Mouse (Mus musculus): ENCODE data around the gene Sh3gl3. TPM values are rescaled to one million over a fixed set of nuclear protein-coding genes. Genes with fewer than 3 reads are reported as not detected.

The Sh3gl3 gene
- total RNA-seq (2014; rRNA removed) (0.07 TPM in 1 of 2 replicates, not detected in the other), polyA plus RNA-seq (2012; rRNA removed) (not detected in 2 replicates)

- Histone ChIP-seq H3K4me3 (ENCODE audit: insufficient read depth, low read depth, low read length) (no peak within 1 kb of the TSS), H3K9ac (ENCODE audit: low read depth, low read length) (no peak within 1 kb of the TSS), H3K36me3 (ENCODE audit: control insufficient read depth, insufficient read depth, low read length) (no peaks in the 10 kb centered on the region), H3K27me3 (ENCODE audit: control insufficient read depth, insufficient read depth, low read length) (0 out of 2 replicates have a peak, but pooled peaks cover 2% of the 10 kb centered on the region), H3K4me1 (ENCODE audit: control insufficient read depth, insufficient read depth, low read length) (no peaks in the 10 kb centered on the region), H3K27ac (replicated peaks; ENCODE audit: insufficient read depth, low read depth, low read length) (no peak within 1 kb of the TSS), H3K79me2 (ENCODE audit: control insufficient read depth, insufficient read depth, low read length) (no peaks in the 10 kb centered on the region)
- TF ChIP-seq POLR2A (IDR thresholded peaks at IDR 0.05; ENCODE audit: extremely low read depth, insufficient read depth, low read length), result no peak
- TF ChIP-seq CTCF (IDR thresholded peaks at IDR 0.05; ENCODE audit: low read depth, low read length), result no peak
- 74% methylated on average over 3 of the region's 3 CpGs for WGBS
- DNase-seq (ENCODE audit: extremely low read depth, low read depth, low spot score), result no peak
These were observed at the start of gene Sh3gl3 for GRCm38 (mm10) chr7:82173540-82173939. Gene Sh3gl3, plus strand, starts transcription at chr7:82173840.

GRCm38 (mm10) chr7:82138196-82138595 is 35.4 kb upstream of the Sh3gl3 start:
- Histone ChIP-seq H3K9ac (ENCODE audit: low read depth, low read length) (no peak overlapping the region), H3K27me3 (ENCODE audit: control insufficient read depth, insufficient read depth, low read length) (no peaks in the 10 kb centered on the region), H3K79me2 (ENCODE audit: control insufficient read depth, insufficient read depth, low read length) (no peaks in the 10 kb centered on the region), H3K4me3 (ENCODE audit: insufficient read depth, low read depth, low read length) (no peak overlapping the region), H3K4me1 (ENCODE audit: control insufficient read depth, insufficient read depth, low read length) (no peaks in the 10 kb centered on the region), H3K36me3 (ENCODE audit: control insufficient read depth, insufficient read depth, low read length) (no peaks in the 10 kb centered on the region), H3K27ac (replicated peaks; ENCODE audit: insufficient read depth, low read depth, low read length) (no peak overlapping the region)
- WGBS, result 2% methylated on average over 1 of the region's 1 CpGs
- TF ChIP-seq CTCF (IDR thresholded peaks at IDR 0.05; ENCODE audit: low read depth, low read length) (no peak), POLR2A (IDR thresholded peaks at IDR 0.05; ENCODE audit: extremely low read depth, insufficient read depth, low read length) (no peak)
- DNase-seq (ENCODE audit: extremely low read depth, low read depth, low spot score), result no peak

GRCm38 (mm10) chr7:82147151-82147550 is 26.5 kb upstream of the Sh3gl3 start:
- WGBS, result 95% methylated on average over 5 of the region's 5 CpGs
- TF ChIP-seq CTCF (IDR thresholded peaks at IDR 0.05; ENCODE audit: low read depth, low read length) (no peak), POLR2A (IDR thresholded peaks at IDR 0.05; ENCODE audit: extremely low read depth, insufficient read depth, low read length) (no peak)
- Histone ChIP-seq H3K36me3 (ENCODE audit: control insufficient read depth, insufficient read depth, low read length) (no peaks in the 10 kb centered on the region), H3K27me3 (ENCODE audit: control insufficient read depth, insufficient read depth, low read length) (no peaks in the 10 kb centered on the region), H3K27ac (replicated peaks; ENCODE audit: insufficient read depth, low read depth, low read length) (no peak overlapping the region), H3K4me1 (ENCODE audit: control insufficient read depth, insufficient read depth, low read length) (no peaks in the 10 kb centered on the region), H3K4me3 (ENCODE audit: insufficient read depth, low read depth, low read length) (no peak overlapping the region), H3K79me2 (ENCODE audit: control insufficient read depth, insufficient read depth, low read length) (no peaks in the 10 kb centered on the region), H3K9ac (ENCODE audit: low read depth, low read length) (no peak overlapping the region)
- no peak for DNase-seq (ENCODE audit: extremely low read depth, low read depth, low spot score)

GRCm38 (mm10) chr7:82164681-82165080 is 9.0 kb upstream of the Sh3gl3 start:
- Histone ChIP-seq H3K27ac (replicated peaks; ENCODE audit: insufficient read depth, low read depth, low read length) (no peak overlapping the region), H3K4me1 (ENCODE audit: control insufficient read depth, insufficient read depth, low read length) (no peaks in the 10 kb centered on the region), H3K9ac (ENCODE audit: low read depth, low read length) (no peak overlapping the region), H3K4me3 (ENCODE audit: insufficient read depth, low read depth, low read length) (no peak overlapping the region), H3K27me3 (ENCODE audit: control insufficient read depth, insufficient read depth, low read length) (no peaks in the 10 kb centered on the region), H3K36me3 (ENCODE audit: control insufficient read depth, insufficient read depth, low read length) (no peaks in the 10 kb centered on the region), H3K79me2 (ENCODE audit: control insufficient read depth, insufficient read depth, low read length) (no peaks in the 10 kb centered on the region)
- DNase-seq (ENCODE audit: extremely low read depth, low read depth, low spot score), result no peak
- TF ChIP-seq POLR2A (IDR thresholded peaks at IDR 0.05; ENCODE audit: extremely low read depth, insufficient read depth, low read length) (no peak), CTCF (IDR thresholded peaks at IDR 0.05; ENCODE audit: low read depth, low read length) (no peak)
- WGBS, result 93% methylated on average over 14 of the region's 14 CpGs

- H3K4me1 ChIP-seq (ENCODE audit: control insufficient read depth, insufficient read depth, low read length), result no peaks in the 10 kb centered on the region
- DNase-seq (ENCODE audit: extremely low read depth, low read depth, low spot score), result no peak
- no peak overlapping the region for H3K9ac ChIP-seq (ENCODE audit: low read depth, low read length)
- H3K4me3 ChIP-seq (ENCODE audit: insufficient read depth, low read depth, low read length), result no peak overlapping the region
- no peak overlapping the region for H3K27ac ChIP-seq (replicated peaks; ENCODE audit: insufficient read depth, low read depth, low read length)
- H3K36me3 ChIP-seq (ENCODE audit: control insufficient read depth, insufficient read depth, low read length), result no peaks in the 10 kb centered on the region
- TF ChIP-seq CTCF (IDR thresholded peaks at IDR 0.05; ENCODE audit: low read depth, low read length), result no peak
- TF ChIP-seq POLR2A (IDR thresholded peaks at IDR 0.05; ENCODE audit: extremely low read depth, insufficient read depth, low read length), result no peak
- 1% methylated on average over 71 of the region's 72 CpGs for WGBS
- no peaks in the 10 kb centered on the region for H3K79me2 ChIP-seq (ENCODE audit: control insufficient read depth, insufficient read depth, low read length)
- H3K27me3 ChIP-seq (ENCODE audit: control insufficient read depth, insufficient read depth, low read length), result 0 out of 2 replicates have a peak, but pooled peaks cover 2% of the 10 kb centered on the region
These were observed 1.1 kb downstream of the Sh3gl3 start for GRCm38 (mm10) chr7:82174571-82175326.

- 4% methylated on average over 16 of the region's 16 CpGs for WGBS
- Histone ChIP-seq H3K27ac (replicated peaks; ENCODE audit: insufficient read depth, low read depth, low read length) (no peak overlapping the region), H3K79me2 (ENCODE audit: control insufficient read depth, insufficient read depth, low read length) (no peaks in the 10 kb centered on the region), H3K27me3 (ENCODE audit: control insufficient read depth, insufficient read depth, low read length) (0 out of 2 replicates have a peak, but pooled peaks cover 2% of the 10 kb centered on the region), H3K4me3 (ENCODE audit: insufficient read depth, low read depth, low read length) (no peak overlapping the region), H3K9ac (ENCODE audit: low read depth, low read length) (no peak overlapping the region), H3K4me1 (ENCODE audit: control insufficient read depth, insufficient read depth, low read length) (no peaks in the 10 kb centered on the region), H3K36me3 (ENCODE audit: control insufficient read depth, insufficient read depth, low read length) (no peaks in the 10 kb centered on the region)
- DNase-seq (ENCODE audit: extremely low read depth, low read depth, low spot score), result no peak
- no peak for TF ChIP-seq CTCF (IDR thresholded peaks at IDR 0.05; ENCODE audit: low read depth, low read length)
- TF ChIP-seq POLR2A (IDR thresholded peaks at IDR 0.05; ENCODE audit: extremely low read depth, insufficient read depth, low read length), result no peak
These were observed 1.7 kb downstream of the Sh3gl3 start for GRCm38 (mm10) chr7:82175327-82175721.

All from liver, adult 2 months (tissue).